Mouse (Mus musculus) lung, embryonic 16.5 days (tissue): Measurements from ENCODE around the gene Polk. TPM values are rescaled to one million over a fixed set of nuclear protein-coding genes. Genes with fewer than 3 reads are reported as not detected.

ENCODE experiments used
- ATAC-seq: fragments of 200-750 bp; cut with Nextera tagmentation; 2 replicates; pipeline ENCODE4 v1.8.0; 2017; ENCODE audit warnings: low read depth, mild to moderate bottlenecking, moderate library complexity
- H3K27ac ChIP-seq: fragments of 300-500 bp; sonication (generic); 2 replicates; pipeline ENCODE4 v1.5.1; 2014; ENCODE audit warnings: mild to moderate bottlenecking, control low read depth, low read length
- H3K27me3 ChIP-seq: fragments of 300-500 bp; sonication (generic); 2 replicates; pipeline ENCODE4 v1.6.1; 2014; ENCODE audit warnings: low read depth, low read length, mixed read lengths; ENCODE audit not compliant: control insufficient read depth, insufficient read depth
- H3K36me3 ChIP-seq: fragments of 300-500 bp; sonication (generic); 2 replicates; pipeline ENCODE4 v1.6.1; 2014; ENCODE audit warnings: low read length; ENCODE audit not compliant: control insufficient read depth, insufficient read depth
- H3K4me1 ChIP-seq: fragments of 300-500 bp; sonication (generic); replicated peaks from 2 replicates; pipeline ENCODE4 v1.6.1; 2014; ENCODE audit warnings: low read length, mixed read lengths; ENCODE audit not compliant: control insufficient read depth, insufficient read depth
- H3K4me2 ChIP-seq: fragments of 300-500 bp; sonication (generic); 2 replicates; pipeline ENCODE4 v1.6.1; 2014; ENCODE audit warnings: low read depth, low read length, control low read depth
- H3K4me3 ChIP-seq: fragments of 300-500 bp; sonication (generic); 2 replicates; pipeline ENCODE4 v1.5.1; 2014; ENCODE audit warnings: mild to moderate bottlenecking, low read length, control low read depth
- H3K9ac ChIP-seq: fragments of 300-500 bp; sonication (generic); 2 replicates; pipeline ENCODE4 v1.6.1; 2014; ENCODE audit warnings: low read length, control low read depth
- H3K9me3 ChIP-seq: fragments of 300-500 bp; sonication (generic); 2 replicates; pipeline ENCODE4 v1.6.1; 2016; ENCODE audit warnings: low read length; ENCODE audit not compliant: control insufficient read depth
- WGBS: fragments of 180-500 bp; shearing (Covaris S2); extraction: QIAGEN DNeasy Blood & Tissue Kit; methylation state at CpG from one replicate; pipeline ENCODE4 v1.1.7; 2014; 5-methylcytosine and 5-hydroxymethylcytosine counted together
- polyA plus RNA-seq: library from polyadenylated mRNA; unstranded; fragments of >200 nt; fragmentation: Nextera tagmentation; extraction: Ambion mirVana; gene quantifications from 2 replicates; pipeline ENCODE4 v1.2.1, GENCODE M21; 2015

Gene Polk
- polyA plus RNA-seq, 1 experiment from 2014 or later: 9.9 TPM

DNA sequence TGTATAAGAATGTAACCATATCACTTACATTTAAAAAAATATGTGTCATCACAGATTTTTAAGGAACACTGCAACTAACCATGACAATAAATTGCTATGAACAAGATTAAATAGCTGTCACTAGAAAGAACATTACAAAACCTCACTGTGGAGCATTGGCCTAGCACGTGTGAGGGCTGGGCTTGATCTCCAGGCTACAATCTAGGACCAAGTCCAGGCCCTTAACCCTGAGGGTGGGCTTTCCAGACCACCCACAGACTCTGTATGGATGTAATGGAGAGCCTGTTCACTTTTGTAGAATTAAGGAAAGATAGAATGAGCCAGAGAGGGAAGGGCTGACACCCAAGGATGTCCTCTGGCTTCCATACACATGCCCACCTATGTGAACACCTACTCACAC is 79.7 kb downstream of the Polk start:
- Histone ChIP-seq H3K27ac (no peak overlapping the region), H3K9ac (no peak overlapping the region), H3K9me3 (no peaks in the 10 kb centered on the region), H3K27me3 (no peaks in the 10 kb centered on the region), H3K36me3 (no peaks in the 10 kb centered on the region), H3K4me3 (no peak overlapping the region), H3K4me1 (no peaks in the 10 kb centered on the region), H3K4me2 (no peak overlapping the region)
- peak; percentile 89 for ATAC-seq
- 34% methylated on average over 1 of the region's 1 CpGs for WGBS

DNA sequence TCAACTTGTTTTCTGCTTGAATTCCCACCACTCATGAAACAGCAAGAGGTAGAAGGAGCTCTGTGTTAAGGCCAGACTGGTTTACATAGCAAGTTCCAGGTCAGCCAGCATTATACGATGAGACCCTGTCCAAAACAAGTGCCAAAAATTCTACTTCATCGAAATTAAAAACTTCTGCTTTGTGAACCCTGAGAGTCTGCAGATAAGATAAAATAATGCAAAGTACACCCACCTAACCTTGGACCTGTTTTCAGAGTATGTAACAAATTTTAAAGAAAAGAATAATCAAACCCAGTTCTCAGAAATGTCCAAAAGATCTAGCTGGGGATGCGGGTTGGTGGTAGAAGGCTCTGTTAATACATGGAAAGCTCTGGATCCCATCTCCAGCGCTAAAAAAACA is 83.8 kb downstream of the Polk start:
- WGBS: 73% methylated on average over 4 of the region's 4 CpGs
- H3K4me2 ChIP-seq: no peak overlapping the region
- H3K4me3 ChIP-seq: no peak overlapping the region
- ATAC-seq: no peak
- no peaks in the 10 kb centered on the region for H3K4me1 ChIP-seq
- H3K36me3 ChIP-seq: no peaks in the 10 kb centered on the region
- H3K27me3 ChIP-seq: no peaks in the 10 kb centered on the region
- H3K9ac ChIP-seq: no peak overlapping the region
- H3K9me3 ChIP-seq: no peaks in the 10 kb centered on the region
- no peak overlapping the region for H3K27ac ChIP-seq

DNA sequence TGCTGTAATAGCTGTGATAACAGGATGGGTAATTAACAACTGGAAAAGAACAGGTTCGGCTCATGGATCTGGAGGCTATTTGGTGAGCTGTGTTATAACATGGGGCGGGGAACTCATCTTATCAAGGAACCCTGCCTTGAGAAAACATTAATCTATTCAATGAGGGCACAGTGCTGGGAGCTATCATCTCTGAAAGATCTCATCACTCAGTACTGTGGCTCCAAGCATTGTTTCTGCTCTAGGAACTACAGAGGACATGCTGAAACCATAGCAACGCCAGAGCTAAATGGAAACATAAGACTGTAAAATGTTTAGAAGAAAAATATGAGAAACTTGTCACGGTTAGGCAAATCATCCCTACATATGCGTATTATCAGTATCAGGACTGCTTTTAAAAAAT is 84.4 kb downstream of the Polk start:
- H3K9me3 ChIP-seq: no peaks in the 10 kb centered on the region
- no peak overlapping the region for H3K4me3 ChIP-seq
- no peaks in the 10 kb centered on the region for H3K4me1 ChIP-seq
- no peak for ATAC-seq
- H3K27me3 ChIP-seq: no peaks in the 10 kb centered on the region
- H3K27ac ChIP-seq: no peak overlapping the region
- H3K9ac ChIP-seq: no peak overlapping the region
- H3K36me3 ChIP-seq: no peaks in the 10 kb centered on the region
- 72% methylated on average over 5 of the region's 5 CpGs for WGBS
- H3K4me2 ChIP-seq: no peak overlapping the region

DNA sequence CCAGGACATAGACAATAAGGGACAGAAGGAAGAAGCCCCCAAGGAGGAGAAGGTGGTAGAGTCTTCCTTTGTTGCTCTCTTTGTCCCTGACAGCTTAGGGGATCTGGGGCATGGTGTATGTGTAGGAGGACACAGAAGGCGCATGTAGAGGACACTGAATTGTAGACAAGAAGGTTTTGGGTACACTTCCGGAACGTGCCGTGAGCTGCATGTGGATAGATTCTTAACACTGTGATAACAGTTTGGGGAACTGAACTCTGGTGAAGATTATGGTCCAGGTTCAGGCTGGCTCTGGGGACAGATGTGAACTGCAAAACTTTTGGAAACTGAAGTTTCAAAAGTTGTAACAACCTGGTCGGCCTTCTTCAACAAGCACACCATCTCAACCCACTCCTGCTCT is 84.8 kb downstream of the Polk start:
- Histone ChIP-seq H3K9me3 (no peaks in the 10 kb centered on the region), H3K4me2 (no peak overlapping the region), H3K27me3 (no peaks in the 10 kb centered on the region), H3K4me1 (no peaks in the 10 kb centered on the region), H3K36me3 (no peaks in the 10 kb centered on the region), H3K4me3 (no peak overlapping the region), H3K27ac (no peak overlapping the region), H3K9ac (no peak overlapping the region)
- WGBS: 90% methylated on average over 5 of the region's 5 CpGs
- ATAC-seq: no peak

DNA sequence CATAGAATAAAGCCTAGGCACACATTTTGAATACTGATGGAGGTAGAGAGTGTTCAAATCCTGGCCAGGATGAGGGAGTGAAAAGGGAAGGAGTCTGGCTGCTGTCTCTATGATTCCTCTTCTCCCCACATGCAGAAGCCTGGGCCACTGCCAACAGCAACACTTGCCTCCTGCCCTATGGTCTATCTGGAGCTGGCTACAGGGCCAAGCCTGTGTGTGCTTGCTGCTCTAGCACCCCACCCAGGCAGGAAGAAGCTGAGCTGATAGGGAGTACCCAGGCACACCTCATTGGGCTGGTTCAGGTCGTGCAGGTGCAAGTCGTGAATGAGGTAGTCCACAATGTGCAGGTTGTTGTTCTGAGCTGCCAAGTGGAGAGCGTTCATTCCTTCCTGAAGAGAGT is 88.1 kb downstream of the Polk start:
- Histone ChIP-seq H3K4me1 (no peaks in the 10 kb centered on the region), H3K9ac (no peak overlapping the region), H3K4me3 (no peak overlapping the region), H3K9me3 (no peaks in the 10 kb centered on the region), H3K4me2 (no peak overlapping the region), H3K27me3 (no peaks in the 10 kb centered on the region), H3K36me3 (no peaks in the 10 kb centered on the region), H3K27ac (no peak overlapping the region)
- ATAC-seq: peak; percentile 75
- WGBS: 61% methylated on average over 3 of the region's 3 CpGs

DNA sequence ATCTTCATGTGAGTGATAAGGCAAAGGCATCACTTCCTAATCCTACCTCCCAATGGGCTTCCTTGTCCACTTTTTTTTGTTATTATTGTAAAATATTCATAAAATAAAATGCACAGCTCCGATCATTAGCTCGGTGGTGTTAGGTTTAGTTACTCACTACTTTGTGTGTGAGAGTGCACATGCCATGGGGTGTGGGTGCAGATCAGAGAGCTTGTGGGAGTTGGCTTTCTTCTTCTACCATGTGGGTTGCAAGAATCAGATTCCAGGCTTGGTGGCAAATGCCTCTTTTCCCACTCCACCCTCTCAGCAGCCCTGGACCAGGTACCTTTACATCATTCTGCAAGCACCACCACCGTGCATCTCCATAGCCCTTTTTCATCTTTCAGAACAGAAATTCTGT is 89.8 kb downstream of the Polk start:
- no peak for ATAC-seq
- no peaks in the 10 kb centered on the region for H3K9me3 ChIP-seq
- H3K4me2 ChIP-seq: no peak overlapping the region
- no peaks in the 10 kb centered on the region for H3K27me3 ChIP-seq
- WGBS: 94% methylated on average over 3 of the region's 3 CpGs
- H3K4me3 ChIP-seq: no peak overlapping the region
- no peaks in the 10 kb centered on the region for H3K4me1 ChIP-seq
- H3K27ac ChIP-seq: no peak overlapping the region
- H3K36me3 ChIP-seq: no peaks in the 10 kb centered on the region
- H3K9ac ChIP-seq: no peak overlapping the region

DNA sequence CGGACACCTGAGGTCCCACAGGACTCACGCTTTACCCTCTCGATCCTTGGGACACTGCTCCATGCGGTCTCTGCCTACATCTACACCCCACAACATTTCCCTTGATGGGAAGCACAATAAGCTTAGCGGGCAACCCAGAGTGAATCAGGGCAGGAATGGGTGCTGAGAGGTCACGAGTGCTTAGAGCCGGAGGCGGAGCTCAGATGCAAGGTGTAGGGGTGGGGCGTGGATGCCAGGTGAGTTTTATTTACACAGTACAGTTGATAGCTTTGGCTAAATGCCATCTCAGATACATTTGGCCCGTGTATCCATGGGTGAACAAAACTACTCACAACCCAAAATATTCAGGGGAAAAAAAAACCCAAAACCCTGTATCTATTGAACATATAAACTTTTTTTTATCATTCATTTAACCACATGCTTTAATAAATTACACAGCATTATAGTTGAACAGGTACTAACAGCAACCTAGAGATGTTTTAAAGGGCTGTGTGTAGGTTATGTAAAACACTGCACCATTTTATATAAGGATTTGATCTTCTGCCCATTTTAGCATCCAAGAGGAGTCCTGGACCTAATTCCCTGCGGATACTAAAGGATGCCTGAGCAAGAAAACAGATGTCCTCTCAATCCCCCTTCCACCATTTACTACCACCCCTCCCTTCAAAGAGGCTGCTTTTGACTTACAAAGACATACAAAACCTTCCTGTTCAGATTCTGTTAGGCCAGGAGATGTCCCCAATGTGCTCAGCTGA is 90.8 kb downstream of the Polk start:
- ATAC-seq: peak; percentile 36; the same call in 1 of the 2 replicates
- H3K4me3 ChIP-seq: no peak overlapping the region
- no peaks in the 10 kb centered on the region for H3K36me3 ChIP-seq
- no peak overlapping the region for H3K27ac ChIP-seq
- H3K4me1 ChIP-seq: no peaks in the 10 kb centered on the region
- no peak overlapping the region for H3K9ac ChIP-seq
- H3K27me3 ChIP-seq: no peaks in the 10 kb centered on the region
- no peak overlapping the region for H3K4me2 ChIP-seq
- no peaks in the 10 kb centered on the region for H3K9me3 ChIP-seq
- 75% methylated on average over 11 of the region's 11 CpGs for WGBS

DNA sequence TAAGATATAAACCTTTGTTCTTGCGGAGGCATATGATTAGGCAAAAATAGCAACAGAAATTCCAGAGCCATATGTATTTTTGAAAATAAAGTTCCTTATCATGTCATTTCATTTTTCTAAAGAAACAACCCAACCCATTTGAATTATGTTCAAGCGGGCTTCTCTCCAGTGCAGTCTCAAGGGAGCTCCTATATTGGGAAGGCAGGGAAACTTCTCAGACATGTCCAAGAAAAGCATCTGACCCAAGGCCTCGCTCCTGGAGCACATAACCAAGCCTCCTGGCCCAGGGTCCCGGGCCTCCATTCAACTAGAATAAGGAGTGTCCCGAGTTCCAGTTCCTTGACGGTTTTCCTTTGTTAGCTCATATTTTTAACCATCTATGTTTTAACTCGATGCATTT is 91.5 kb downstream of the Polk start:
- Histone ChIP-seq H3K4me1 (no peaks in the 10 kb centered on the region), H3K27ac (no peak overlapping the region), H3K4me2 (no peak overlapping the region), H3K36me3 (no peaks in the 10 kb centered on the region), H3K4me3 (no peak overlapping the region), H3K27me3 (no peaks in the 10 kb centered on the region), H3K9ac (no peak overlapping the region), H3K9me3 (no peaks in the 10 kb centered on the region)
- peak; percentile 60; the same call in 1 of the 2 replicates for ATAC-seq
- 71% methylated on average over 7 of the region's 7 CpGs for WGBS

DNA sequence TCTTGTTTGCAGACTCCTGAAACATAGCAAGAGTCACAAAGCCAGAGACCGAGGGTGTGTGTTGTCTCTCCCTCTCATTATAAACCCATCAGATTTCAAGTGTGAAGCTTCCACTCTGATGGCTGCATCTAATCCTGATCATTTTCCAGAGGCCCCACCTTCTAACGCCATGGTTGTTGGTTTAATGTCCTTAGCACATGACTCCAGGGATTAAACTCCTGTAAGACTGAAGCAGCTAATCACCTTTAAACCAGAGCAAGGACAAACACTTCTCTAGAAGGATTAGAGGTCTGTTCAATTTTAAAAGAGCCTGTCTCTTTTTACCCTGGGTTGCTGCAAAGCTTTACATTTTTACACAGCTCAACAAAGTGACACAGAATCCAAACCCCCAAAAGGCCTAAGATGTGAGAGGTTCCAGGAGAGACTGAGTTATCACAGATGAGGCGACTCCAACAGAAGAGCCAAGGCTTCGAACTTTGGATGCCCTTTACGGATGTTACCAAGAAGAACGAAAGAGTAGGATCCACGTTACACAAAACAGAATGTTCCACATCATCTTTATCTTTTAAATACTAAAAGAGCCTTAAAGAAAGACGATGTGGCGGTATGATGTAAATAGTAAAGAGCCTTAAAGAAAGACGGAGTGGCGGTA is 92.0 kb downstream of the Polk start:
- no peak overlapping the region for H3K9ac ChIP-seq
- ATAC-seq: 0 out of 2 replicates have a peak, but pooled peaks have one; percentile 5
- H3K27me3 ChIP-seq: no peaks in the 10 kb centered on the region
- no peak overlapping the region for H3K27ac ChIP-seq
- 61% methylated on average over 11 of the region's 11 CpGs for WGBS
- no peak overlapping the region for H3K4me3 ChIP-seq
- no peaks in the 10 kb centered on the region for H3K4me1 ChIP-seq
- no peak overlapping the region for H3K4me2 ChIP-seq
- no peaks in the 10 kb centered on the region for H3K9me3 ChIP-seq
- no peaks in the 10 kb centered on the region for H3K36me3 ChIP-seq
